Mouse (Mus musculus): ENCODE results near the gene Dusp27. TPM values are rescaled to one million over a fixed set of nuclear protein-coding genes. Genes with fewer than 3 reads are reported as not detected.
"Not testable (repeated sequence)": the region's sequence is repeated elsewhere in the genome, so short reads cannot be mapped to it uniquely, and the experiment has no call there.

Gene Dusp27
- polyA plus RNA-seq, 1 experiment from 2014 or later: 1.0 TPM

DNA sequence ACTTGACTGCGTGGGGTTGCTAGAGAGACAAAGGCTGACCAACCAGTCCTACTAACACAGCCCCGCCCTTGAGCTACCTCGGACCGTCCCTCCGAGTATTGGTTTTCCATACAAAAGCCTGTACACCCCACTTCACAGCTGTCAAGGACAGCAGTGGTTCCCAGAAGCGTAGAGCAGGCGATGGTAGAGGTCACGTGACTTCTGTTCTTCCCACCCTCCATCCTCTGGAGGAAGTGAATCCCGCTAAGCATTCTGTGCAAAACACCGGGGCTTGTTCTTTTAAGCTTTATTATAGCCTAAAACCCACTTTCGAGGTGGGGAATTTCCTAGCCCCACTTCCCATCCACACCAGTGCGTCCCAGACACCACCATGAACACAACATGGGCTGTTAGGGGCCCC is 30.0 kb upstream of the Dusp27 start:
- Histone ChIP-seq H3K36me3 (no peaks in the 10 kb centered on the region), H3K4me1 (peaks cover 12% of the 10 kb centered on the region), H3K27ac (no peak overlapping the region), H3K4me2 (no peak overlapping the region), H3K27me3 (peaks cover 56% of the 10 kb centered on the region), H3K4me3 (replicated peaks) (no peak overlapping the region), H3K9me3 (replicated peaks) (no peaks in the 10 kb centered on the region), H3K9ac (no peak overlapping the region)
- WGBS: 82% methylated on average over 12 of the region's 12 CpGs
- no peak for ATAC-seq (replicated peaks; ENCODE audit: low FRiP score)

DNA sequence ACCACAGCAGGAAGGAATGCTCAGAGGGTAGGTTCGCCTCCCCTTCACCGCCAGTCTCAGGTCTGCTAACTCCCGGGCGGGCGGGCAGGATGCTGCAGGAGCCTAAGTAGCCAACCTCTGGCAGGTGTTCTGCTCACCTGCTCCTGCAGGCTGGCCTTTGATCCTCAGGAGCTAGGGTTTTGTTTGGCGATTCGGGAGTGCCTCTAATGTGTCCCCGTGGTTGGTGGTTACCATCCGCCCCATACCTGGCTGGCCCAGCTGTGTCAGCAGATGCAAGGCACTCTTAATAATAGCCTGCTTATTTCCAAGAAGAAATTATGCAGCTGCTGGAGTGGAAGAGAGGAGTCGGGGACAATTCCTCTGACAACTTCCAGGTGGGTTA is 27.4 kb upstream of the Dusp27 start:
- H3K4me2 ChIP-seq: no peak overlapping the region
- no peak for ATAC-seq (replicated peaks; ENCODE audit: low FRiP score)
- H3K9ac ChIP-seq: no peak overlapping the region
- peaks cover 8% of the 10 kb centered on the region for H3K4me1 ChIP-seq
- 43% methylated on average over 10 of the region's 10 CpGs for WGBS
- H3K4me3 ChIP-seq (replicated peaks): no peak overlapping the region
- H3K27ac ChIP-seq: no peak overlapping the region
- no peaks in the 10 kb centered on the region for H3K36me3 ChIP-seq
- no peaks in the 10 kb centered on the region for H3K9me3 ChIP-seq (replicated peaks)
- H3K27me3 ChIP-seq: peaks cover 47% of the 10 kb centered on the region

DNA sequence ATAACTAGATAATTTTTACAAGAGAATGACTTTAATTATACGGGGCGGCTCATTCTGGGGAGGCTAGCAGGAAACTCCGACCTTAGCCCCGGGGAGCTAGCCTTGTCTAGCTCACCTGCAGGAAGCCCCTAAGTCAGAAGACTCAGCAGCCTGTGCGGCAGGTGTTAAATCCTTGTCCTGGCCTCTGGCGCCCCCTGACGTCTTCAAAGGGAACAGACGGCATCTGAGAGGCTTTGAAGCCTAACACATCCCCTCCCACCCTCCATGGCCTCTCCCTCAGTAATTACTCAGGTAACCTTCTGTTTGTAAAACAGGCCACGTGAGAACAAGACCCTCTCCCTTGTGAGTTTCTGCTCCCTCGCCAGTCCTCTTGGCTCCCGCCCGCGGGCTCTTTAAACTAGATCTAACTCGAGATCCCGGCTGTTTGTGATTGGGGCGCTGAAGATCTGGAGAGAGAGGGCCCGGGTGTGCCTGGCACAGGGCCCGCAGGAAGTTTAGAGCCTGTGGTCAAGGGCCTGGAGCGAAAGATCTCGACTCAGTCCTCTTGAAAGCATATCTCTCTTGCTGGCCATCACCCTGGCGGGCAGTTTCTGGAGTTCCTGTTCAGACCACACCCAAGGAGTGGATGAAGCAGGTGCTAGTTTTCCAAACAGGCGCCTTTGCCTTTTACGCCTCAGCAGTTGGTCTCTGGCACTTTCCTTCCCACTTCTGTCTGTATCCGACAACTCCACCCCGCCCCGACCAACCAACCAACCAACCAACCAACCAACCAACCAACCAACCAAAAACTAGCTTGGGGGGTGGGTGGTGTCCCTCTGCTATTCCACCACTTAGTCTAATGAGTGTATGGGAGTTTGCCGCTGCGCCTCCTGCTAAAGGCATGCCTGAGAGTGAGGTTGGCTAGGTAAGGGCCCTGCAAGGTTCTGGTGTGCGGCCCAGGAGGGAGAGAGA is 26.7 kb upstream of the Dusp27 start:
- peak overlapping the region; percentile 26 for H3K4me3 ChIP-seq (replicated peaks)
- no peaks in the 10 kb centered on the region for H3K9me3 ChIP-seq (replicated peaks)
- WGBS: 13% methylated on average over 29 of the region's 29 CpGs
- H3K9ac ChIP-seq: no peak overlapping the region
- peak overlapping the region; percentile 55 for H3K4me2 ChIP-seq
- no peak overlapping the region for H3K27ac ChIP-seq
- ATAC-seq (replicated peaks; ENCODE audit: low FRiP score): peak; percentile 63
- H3K27me3 ChIP-seq: peaks cover 40% of the 10 kb centered on the region
- H3K36me3 ChIP-seq: no peaks in the 10 kb centered on the region
- peaks cover 8% of the 10 kb centered on the region for H3K4me1 ChIP-seq

DNA sequence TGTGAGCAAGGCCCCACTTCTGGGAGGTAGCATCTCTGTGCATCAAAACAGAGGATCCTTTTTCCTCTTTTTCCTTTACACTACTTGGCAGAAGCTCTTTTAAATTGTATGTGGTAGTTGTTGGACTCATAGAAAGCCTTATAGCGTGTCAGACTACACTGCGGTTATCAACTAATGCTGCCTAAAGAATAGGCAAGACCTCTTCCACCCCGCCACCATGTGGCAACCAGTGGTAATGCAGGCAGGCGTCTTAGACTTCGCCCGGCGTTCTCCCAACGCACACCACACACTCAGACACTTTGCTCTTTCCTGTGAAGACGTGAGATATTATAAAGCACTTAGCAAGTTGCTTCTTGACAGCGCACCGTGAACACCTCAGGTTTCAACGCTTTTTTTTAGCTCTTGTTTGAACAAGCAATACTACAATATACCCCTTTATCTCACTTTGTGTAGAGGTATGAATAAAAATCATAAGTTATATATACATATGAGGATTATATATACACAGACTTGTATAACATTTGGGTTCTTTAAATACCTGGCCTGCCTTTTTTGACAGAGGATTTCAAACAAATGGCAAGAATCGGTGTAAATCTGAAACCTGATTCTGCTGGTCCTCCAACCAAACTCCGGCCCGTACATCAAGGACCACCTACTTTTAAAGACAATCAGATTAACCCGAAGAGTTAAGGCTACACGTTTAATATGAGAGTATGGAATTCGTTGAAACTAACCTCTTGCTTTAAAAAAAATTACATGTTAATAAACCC is 25.8 kb upstream of the Dusp27 start:
- peaks cover 8% of the 10 kb centered on the region for H3K4me1 ChIP-seq
- H3K36me3 ChIP-seq: no peaks in the 10 kb centered on the region
- peak; percentile 19; the same call in 1 of the 2 replicates for ATAC-seq (replicated peaks; ENCODE audit: low FRiP score)
- WGBS: 12% methylated on average over 18 of the region's 18 CpGs
- no peaks in the 10 kb centered on the region for H3K9me3 ChIP-seq (replicated peaks)
- no peak overlapping the region for H3K4me3 ChIP-seq (replicated peaks)
- H3K27me3 ChIP-seq: peaks cover 32% of the 10 kb centered on the region
- no peak overlapping the region for H3K27ac ChIP-seq
- no peak overlapping the region for H3K9ac ChIP-seq
- peak overlapping the region; percentile 55; the same call in 1 of the 2 replicates for H3K4me2 ChIP-seq

DNA sequence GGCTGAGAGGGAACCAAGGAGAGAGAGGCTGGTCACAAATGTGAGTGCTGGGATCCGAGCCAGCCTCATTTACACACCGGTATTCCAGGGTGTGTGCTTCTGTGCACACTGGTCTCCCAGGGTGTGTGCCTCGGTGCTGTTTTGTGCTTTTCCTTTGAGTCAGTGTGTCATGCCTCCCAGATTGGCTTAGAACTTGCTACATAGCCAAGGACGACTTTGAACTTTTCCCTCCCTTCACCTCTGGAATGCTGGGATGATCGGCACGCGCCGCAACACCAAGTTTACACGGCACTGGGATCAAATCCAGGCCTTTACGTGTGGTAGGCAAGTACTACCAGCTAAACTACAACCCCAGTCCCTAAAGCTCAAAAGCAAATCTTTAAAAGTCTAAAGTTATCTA is 24.3 kb upstream of the Dusp27 start:
- H3K27ac ChIP-seq: no peak overlapping the region
- H3K9ac ChIP-seq: no peak overlapping the region
- peaks cover 22% of the 10 kb centered on the region for H3K27me3 ChIP-seq
- ATAC-seq (replicated peaks; ENCODE audit: low FRiP score): no peak
- H3K4me3 ChIP-seq (replicated peaks): no peak overlapping the region
- 89% methylated on average over 10 of the region's 10 CpGs for WGBS
- no peaks in the 10 kb centered on the region for H3K36me3 ChIP-seq
- no peaks in the 10 kb centered on the region for H3K9me3 ChIP-seq (replicated peaks)
- H3K4me2 ChIP-seq: no peak overlapping the region
- peaks cover 8% of the 10 kb centered on the region for H3K4me1 ChIP-seq

DNA sequence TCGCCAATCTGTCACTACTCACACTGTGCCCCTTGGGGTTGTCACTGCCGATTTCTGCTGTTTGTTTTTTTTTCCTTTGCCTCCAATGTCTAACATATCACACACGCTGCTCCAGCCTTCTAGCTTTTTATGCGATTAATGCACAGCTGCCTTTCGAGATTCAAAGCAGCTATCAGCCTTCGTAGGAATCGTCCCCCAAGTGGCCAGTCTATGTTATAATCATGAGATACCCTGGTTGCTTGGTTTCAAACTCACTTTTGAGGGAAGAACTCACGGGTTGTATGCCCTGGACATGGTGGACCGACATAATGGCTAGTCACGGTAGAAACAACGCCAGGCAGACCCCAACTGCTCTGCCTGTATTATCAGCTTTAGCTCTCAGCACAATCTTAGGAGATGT is 23.6 kb upstream of the Dusp27 start:
- Histone ChIP-seq H3K4me2 (no peak overlapping the region), H3K27me3 (peaks cover 19% of the 10 kb centered on the region), H3K36me3 (no peaks in the 10 kb centered on the region), H3K9me3 (replicated peaks) (no peaks in the 10 kb centered on the region), H3K4me3 (replicated peaks) (no peak overlapping the region), H3K27ac (no peak overlapping the region), H3K4me1 (peaks cover 8% of the 10 kb centered on the region), H3K9ac (no peak overlapping the region)
- ATAC-seq (replicated peaks; ENCODE audit: low FRiP score): no peak
- WGBS: 55% methylated on average over 11 of the region's 11 CpGs

DNA sequence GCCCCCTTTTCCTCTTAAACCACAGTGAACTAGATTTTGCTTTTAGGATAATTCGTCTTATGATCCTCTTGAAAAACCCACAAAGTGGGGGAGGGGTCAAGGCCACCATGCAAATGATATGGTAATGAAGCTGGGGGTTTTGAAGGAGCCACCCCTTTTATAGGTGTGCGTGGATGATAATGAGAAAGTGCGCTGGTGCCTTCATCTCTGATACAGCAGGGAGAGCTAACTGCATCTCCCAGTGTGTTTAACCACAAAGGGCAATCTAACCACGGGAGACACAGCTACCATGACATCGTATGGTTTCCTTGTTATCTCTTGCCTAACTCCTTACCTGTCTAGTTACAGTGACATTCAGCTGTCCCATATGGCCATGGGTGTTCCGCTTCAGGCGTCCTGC is 22.3 kb upstream of the Dusp27 start:
- Histone ChIP-seq H3K4me2 (no peak overlapping the region), H3K4me1 (peaks cover 8% of the 10 kb centered on the region), H3K9me3 (replicated peaks) (no peaks in the 10 kb centered on the region), H3K36me3 (no peaks in the 10 kb centered on the region), H3K9ac (no peak overlapping the region), H3K27ac (no peak overlapping the region), H3K27me3 (peaks cover 8% of the 10 kb centered on the region), H3K4me3 (replicated peaks) (no peak overlapping the region)
- no peak for ATAC-seq (replicated peaks; ENCODE audit: low FRiP score)
- 83% methylated on average over 7 of the region's 7 CpGs for WGBS

DNA sequence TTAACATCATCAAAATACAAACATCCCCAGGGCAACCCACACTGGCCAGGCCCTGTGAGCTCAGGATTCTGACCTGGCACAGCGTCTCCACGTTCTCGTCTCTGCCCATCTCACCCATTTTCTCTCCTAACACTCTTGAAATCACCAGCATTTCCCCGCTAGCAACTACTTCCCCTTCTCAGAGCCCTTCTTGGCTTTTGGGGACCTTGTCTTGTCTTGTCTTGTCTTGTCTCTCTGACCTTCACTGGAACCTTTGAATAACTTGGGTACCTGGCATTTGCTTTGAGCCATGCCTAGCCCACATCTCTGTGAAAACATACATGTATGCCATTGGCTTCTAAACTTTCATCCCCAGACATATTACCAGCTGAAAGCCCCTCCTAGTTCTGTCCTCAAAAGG is 21.7 kb upstream of the Dusp27 start:
- no peak overlapping the region for H3K4me3 ChIP-seq (replicated peaks)
- peaks cover 2% of the 10 kb centered on the region for H3K27me3 ChIP-seq
- H3K4me2 ChIP-seq: no peak overlapping the region
- no peak for ATAC-seq (replicated peaks; ENCODE audit: low FRiP score)
- 87% methylated on average over 4 of the region's 4 CpGs for WGBS
- H3K9ac ChIP-seq: no peak overlapping the region
- H3K36me3 ChIP-seq: no peaks in the 10 kb centered on the region
- peaks cover 2% of the 10 kb centered on the region for H3K4me1 ChIP-seq
- no peaks in the 10 kb centered on the region for H3K9me3 ChIP-seq (replicated peaks)
- H3K27ac ChIP-seq: no peak overlapping the region

DNA sequence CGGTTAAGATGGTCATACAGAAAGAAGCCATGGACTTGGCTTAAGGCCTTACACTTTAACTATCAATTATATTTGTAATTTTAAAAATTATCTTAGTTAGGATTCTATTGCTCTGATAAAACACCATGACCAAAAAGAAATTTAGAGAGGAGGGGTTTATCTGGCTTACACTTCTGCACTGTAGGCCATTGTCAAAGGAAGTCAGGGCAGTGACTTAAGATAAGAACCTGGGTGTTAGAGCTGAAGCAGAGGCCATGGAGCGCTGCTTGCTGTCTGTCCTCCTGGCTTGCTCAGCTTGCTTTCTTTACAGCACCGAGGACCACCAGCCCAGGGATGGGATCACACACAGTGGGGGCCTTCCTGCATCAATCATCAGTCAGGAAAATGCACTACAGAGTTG is 19.9 kb upstream of the Dusp27 start:
- Histone ChIP-seq H3K4me3 (replicated peaks) (no peak overlapping the region), H3K4me1 (no peaks in the 10 kb centered on the region), H3K9me3 (replicated peaks) (no peaks in the 10 kb centered on the region), H3K4me2 (no peak overlapping the region), H3K27me3 (no peaks in the 10 kb centered on the region), H3K36me3 (no peaks in the 10 kb centered on the region), H3K9ac (no peak overlapping the region), H3K27ac (no peak overlapping the region)
- no peak for ATAC-seq (replicated peaks; ENCODE audit: low FRiP score)
- WGBS: 72% methylated on average over 3 of the region's 3 CpGs

DNA sequence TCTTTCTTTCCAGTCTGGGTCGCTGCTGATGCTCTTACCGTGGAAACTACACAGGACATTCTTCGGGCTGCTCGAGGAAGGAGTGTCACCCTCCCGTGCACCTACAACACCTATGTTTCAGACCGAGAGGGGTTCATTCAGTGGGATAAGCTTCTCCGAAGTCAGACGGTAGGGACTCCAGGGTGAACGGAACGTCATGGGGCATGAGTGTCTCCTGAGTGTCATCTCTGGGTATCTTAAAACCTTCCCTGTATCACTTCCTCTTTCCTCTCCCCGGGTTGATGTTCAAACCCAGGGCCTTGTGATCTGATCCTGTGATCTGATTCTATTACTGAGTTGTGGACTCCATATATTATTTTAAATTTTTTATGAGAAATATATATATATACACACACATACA is 18.9 kb upstream of the Dusp27 start:
- no peaks in the 10 kb centered on the region for H3K4me1 ChIP-seq
- no peak overlapping the region for H3K4me3 ChIP-seq (replicated peaks)
- no peak for ATAC-seq (replicated peaks; ENCODE audit: low FRiP score)
- no peak overlapping the region for H3K4me2 ChIP-seq
- H3K36me3 ChIP-seq: no peaks in the 10 kb centered on the region
- no peak overlapping the region for H3K9ac ChIP-seq
- WGBS: 85% methylated on average over 11 of the region's 11 CpGs
- no peaks in the 10 kb centered on the region for H3K9me3 ChIP-seq (replicated peaks)
- H3K27ac ChIP-seq: no peak overlapping the region
- no peaks in the 10 kb centered on the region for H3K27me3 ChIP-seq

DNA sequence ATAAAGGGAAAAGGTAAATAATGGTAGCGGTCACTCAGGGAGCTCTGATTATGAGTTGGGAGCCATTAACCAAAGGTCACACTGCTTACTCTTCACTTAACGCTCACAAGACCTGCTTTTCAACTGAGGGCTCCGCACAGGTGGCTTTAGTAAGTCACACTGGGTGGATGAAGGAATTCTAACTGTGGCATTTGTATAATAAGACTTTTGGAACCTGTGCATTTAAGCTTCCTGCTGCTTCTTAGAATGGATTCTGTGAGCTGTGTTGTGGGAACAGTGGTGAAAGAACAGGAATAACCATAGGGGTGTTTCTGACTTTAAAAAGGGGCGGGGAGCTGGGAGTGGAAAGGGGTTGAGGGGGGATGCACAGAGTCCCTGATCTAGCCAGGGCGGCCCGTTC is 14.6 kb upstream of the Dusp27 start:
- Histone ChIP-seq H3K9me3 (replicated peaks) (no peaks in the 10 kb centered on the region), H3K36me3 (no peaks in the 10 kb centered on the region), H3K27me3 (no peaks in the 10 kb centered on the region), H3K27ac (no peak overlapping the region), H3K4me2 (no peak overlapping the region), H3K4me1 (peaks cover 11% of the 10 kb centered on the region), H3K9ac (no peak overlapping the region), H3K4me3 (replicated peaks) (no peak overlapping the region)
- no peak for ATAC-seq (replicated peaks; ENCODE audit: low FRiP score)
- WGBS: 84% methylated on average over 6 of the region's 6 CpGs

DNA sequence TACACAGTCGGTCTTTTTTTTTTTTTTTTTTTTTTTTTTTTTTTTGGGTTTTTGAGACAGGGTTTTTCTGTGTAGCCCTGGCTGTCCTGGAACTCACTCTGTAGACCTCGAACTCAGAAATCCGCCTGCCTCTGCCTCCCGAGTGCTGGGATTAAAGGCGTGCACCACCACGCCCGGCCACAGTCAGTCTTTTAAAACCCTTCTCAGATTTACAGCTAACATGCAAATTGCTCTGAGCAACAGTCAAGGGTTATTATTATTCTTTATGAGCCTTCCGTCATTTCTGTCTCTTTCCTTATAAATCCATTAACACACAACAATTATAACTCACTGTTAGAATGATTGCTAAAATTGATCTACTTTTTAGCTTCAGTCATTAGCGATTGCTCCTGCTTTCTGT is 14.1 kb upstream of the Dusp27 start:
- not testable (repeated sequence) for H3K27ac ChIP-seq; H3K4me2 ChIP-seq; ATAC-seq (replicated peaks; ENCODE audit: low FRiP score); H3K4me3 ChIP-seq (replicated peaks); H3K27me3 ChIP-seq; H3K36me3 ChIP-seq; H3K9ac ChIP-seq; H3K9me3 ChIP-seq (replicated peaks)
- 91% methylated on average over 9 of the region's 9 CpGs for WGBS
- peaks cover 14% of the 10 kb centered on the region for H3K4me1 ChIP-seq
